ENCODE assay signal across 8 mouse cellular contexts in the genomic region with DNA sequence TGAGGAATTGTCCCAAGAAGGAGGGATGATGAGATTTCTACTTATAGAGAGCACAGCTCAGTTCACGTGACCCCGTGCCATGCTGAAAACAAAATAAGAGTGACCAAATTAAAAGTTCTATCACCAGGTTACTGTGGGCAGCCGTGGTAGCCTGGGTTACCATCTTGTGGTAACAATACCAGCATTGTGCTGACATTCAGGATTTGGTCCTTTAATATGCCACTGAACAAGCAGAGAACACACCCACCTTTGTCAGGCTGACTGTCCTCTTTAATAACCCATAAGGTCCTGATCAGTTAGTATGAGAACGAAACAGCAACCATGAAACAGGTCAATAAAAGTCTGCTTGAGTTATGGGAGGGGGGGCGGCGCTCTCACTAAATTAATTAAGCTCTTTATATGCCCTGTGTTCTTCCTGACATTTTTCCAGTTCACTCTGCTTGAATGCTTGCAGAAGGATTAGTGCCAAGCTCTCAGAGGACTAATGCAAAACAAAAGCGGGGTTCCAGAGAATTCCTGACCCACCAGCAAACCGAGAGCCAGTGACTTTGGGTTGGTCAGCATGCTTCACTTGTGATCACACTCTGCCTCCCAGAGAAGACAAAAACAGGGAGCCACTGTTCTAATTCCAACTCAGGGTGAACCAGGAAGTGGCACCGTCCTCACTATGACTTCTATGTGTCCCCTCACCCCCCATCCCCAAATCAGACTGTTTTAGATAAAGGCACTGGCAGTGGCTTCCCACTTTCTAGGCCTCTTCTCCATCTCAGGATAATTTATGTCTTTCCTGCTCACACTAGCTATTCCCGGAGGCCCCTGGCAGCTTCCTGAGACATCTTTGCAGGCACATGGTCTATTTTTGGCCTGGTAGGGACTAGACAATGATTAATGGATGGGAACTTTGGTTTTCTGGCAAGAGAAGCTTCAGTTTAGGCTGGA. TPM values are rescaled to one million over a fixed set of nuclear protein-coding genes. Genes with fewer than 3 reads are reported as not detected.
DNase-seq lines count a peak whose midpoint lies in the region; ATAC-seq and TF ChIP-seq lines count a peak whose summit lies in the region.

No protein-coding gene starts in this region.

- TF ChIP-seq CTCF in cerebellum, adult 2 months (IDR thresholded peaks at IDR 0.05; ENCODE audit: borderline replicate concordance, insufficient read depth, low read depth, low read length) = no peak

- H3K4me2 ChIP-seq in midbrain, embryonic 11.5 days = no peak overlapping the region

- H3K9me3 ChIP-seq in midbrain, embryonic 10.5 days (replicated peaks) = no peaks in the 10 kb centered on the region
- H3K9me3 ChIP-seq in midbrain, embryonic 11.5 days (ENCODE audit: control insufficient read depth, low read length) = no peaks in the 10 kb centered on the region

- H3K9ac ChIP-seq in midbrain, embryonic 11.5 days (ENCODE audit: low read length) = no peak overlapping the region

- no peaks in the 10 kb centered on the region for H3K27me3 ChIP-seq in cerebellum, adult 2 months (ENCODE audit: control insufficient read depth, insufficient read depth, low read length)
- 0 out of 2 replicates have a peak, but pooled peaks cover 5% of the 10 kb centered on the region for H3K27me3 ChIP-seq in midbrain, embryonic 10.5 days (ENCODE audit: low read depth, poor library complexity, severe bottlenecking)
- 0 out of 2 replicates have a peak, but pooled peaks cover 2% of the 10 kb centered on the region for H3K27me3 ChIP-seq in midbrain, embryonic 11.5 days (ENCODE audit: control insufficient read depth, insufficient read depth, low read length)

- peak overlapping the region; percentile 27; the same call in 1 of the 2 replicates for H3K27ac ChIP-seq in cerebellum, adult 2 months (ENCODE audit: insufficient read depth, low read length)
- H3K27ac ChIP-seq in midbrain, embryonic 10.5 days (replicated peaks) = 0 out of 2 replicates have a peak overlapping the region, but pooled peaks have one; percentile 1
- H3K27ac ChIP-seq in midbrain, embryonic 11.5 days (ENCODE audit: low read depth, low read length) = no peak overlapping the region

- H3K4me3 ChIP-seq in cerebellum, adult 2 months (replicated peaks; ENCODE audit: insufficient read depth, low read depth, low read length) = no peak overlapping the region
- H3K4me3 ChIP-seq in midbrain, embryonic 10.5 days = no peak overlapping the region
- no peak overlapping the region for H3K4me3 ChIP-seq in midbrain, embryonic 11.5 days (ENCODE audit: low read depth, low read length)

- peaks cover 15% of the 10 kb centered on the region; the same call in 1 of the 2 replicates for H3K4me1 ChIP-seq in cerebellum, adult 2 months (ENCODE audit: control insufficient read depth, insufficient read depth, low read length)
- H3K4me1 ChIP-seq in midbrain, embryonic 10.5 days = peaks cover 41% of the 10 kb centered on the region
- H3K4me1 ChIP-seq in midbrain, embryonic 11.5 days (ENCODE audit: control insufficient read depth, insufficient read depth, low read length) = peaks cover 12% of the 10 kb centered on the region

- no peak; the same call in 1 of the 2 replicates for ATAC-seq in midbrain, embryonic 11.5 days (ENCODE audit: low FRiP score)
- ATAC-seq in megakaryocyte progenitor cell, adult 5-6 weeks (replicated peaks; ENCODE audit: poor library complexity) = no peak

- H3K36me3 ChIP-seq in midbrain, embryonic 10.5 days = no peaks in the 10 kb centered on the region
- H3K36me3 ChIP-seq in midbrain, embryonic 11.5 days (ENCODE audit: control insufficient read depth, insufficient read depth, low read length) = no peaks in the 10 kb centered on the region

- WGBS in cerebellum, adult 2 months = 53% methylated on average over 10 of the region's 10 CpGs
- 71% methylated on average over 10 of the region's 10 CpGs for WGBS in midbrain, embryonic 10.5 days
- WGBS in midbrain, embryonic 11.5 days = 60% methylated on average over 10 of the region's 10 CpGs

- no peak for TF ChIP-seq POLR2A in cerebellum, adult 2 months (IDR thresholded peaks at IDR 0.05; ENCODE audit: borderline replicate concordance, insufficient read depth, low read length)

- DNase-seq in cerebellum, adult 2 months = peak in 1 of 2 experiments; percentile 36
- DNase-seq in cerebellum, adult 8-10 months = no peak
- no peak for DNase-seq in midbrain, embryonic 10.5 days (ENCODE audit: low spot score)
- no peak for DNase-seq in midbrain, embryonic 11.5 days (ENCODE audit: low spot score, missing footprints)
- peak; percentile 33 to 63 for DNase-seq in kidney, postnatal 4 days
- DNase-seq in yolk sac, embryonic 10.5 days (ENCODE audit: low spot score) = peak; percentile 33
- no peak for DNase-seq in thymus, postnatal 25 days

RNA-seq across cellular contexts. Expression of a gene that starts 41.5 kb away (rescaled TPM):
- 58.0 and 69.3 TPM in 2 replicates for polyA plus RNA-seq in cerebellum, adult 2 months (2012; rRNA removed)
- polyA plus RNA-seq in midbrain, embryonic 10.5 days (2016; fragmentation: Nextera tagmentation; extraction: Ambion mirVana) = 3.5 and 5.6 TPM in 2 replicates
- polyA plus RNA-seq in midbrain, embryonic 11.5 days (2014; fragmentation: Nextera tagmentation; extraction: Ambion mirVana) = 11.7 and 17.2 TPM in 2 replicates
- total RNA-seq in megakaryocyte progenitor cell, adult 5-6 weeks (2015) = 9.4 and 15.3 TPM in 2 replicates
- 7.7 and 8.3 TPM in 2 replicates for total RNA-seq in megakaryocyte progenitor cell, adult 5-6 weeks (2017)

Comparison
In these comparisons a context has a peak if more than half of its experiments do, and no peak if none do; other contexts are left out.
1. DNase-seq: peak in kidney, postnatal 4 days (2 of 2) and yolk sac, embryonic 10.5 days (single experiment); none in cerebellum, adult 8-10 months (single experiment), midbrain, embryonic 10.5 days (single experiment), midbrain, embryonic 11.5 days (single experiment) and thymus, postnatal 25 days (single experiment).